Mouse (Mus musculus) neural tube, embryonic 12.5 days (tissue): ENCODE data around the gene Rbbp4. TPM values are rescaled to one million over a fixed set of nuclear protein-coding genes. Genes with fewer than 3 reads are reported as not detected.

Source experiments
- ATAC-seq: fragments of 200-750 bp; cut with Nextera tagmentation; 2 replicates; pipeline ENCODE4 v1.8.0; 2017; ENCODE audit warnings: low read depth, mild to moderate bottlenecking, moderate TSS enrichment, moderate library complexity; ENCODE audit not compliant: low FRiP score
- H3K27ac ChIP-seq: fragments of 300-500 bp; sonication (generic); 2 replicates; pipeline ENCODE4 v1.5.1; 2016
- H3K27me3 ChIP-seq: fragments of 300-500 bp; sonication (generic); replicated peaks from 2 replicates; pipeline ENCODE4 v1.6.1; 2016; ENCODE audit warnings: mild to moderate bottlenecking
- H3K36me3 ChIP-seq: fragments of 300-500 bp; sonication (generic); 2 replicates; pipeline ENCODE4 v1.6.1; 2016; ENCODE audit warnings: mild to moderate bottlenecking
- H3K4me1 ChIP-seq: fragments of 300-500 bp; sonication (generic); 2 replicates; pipeline ENCODE4 v1.6.1; 2016
- H3K4me2 ChIP-seq: fragments of 300-500 bp; sonication (generic); replicated peaks from 2 replicates; pipeline ENCODE4 v1.6.1; 2016; ENCODE audit warnings: mild to moderate bottlenecking
- H3K4me3 ChIP-seq: fragments of 300-500 bp; sonication (generic); 2 replicates; pipeline ENCODE4 v1.5.1; 2016
- H3K9ac ChIP-seq: fragments of 300-500 bp; sonication (generic); 2 replicates; pipeline ENCODE4 v1.6.1; 2016; ENCODE audit warnings: mild to moderate bottlenecking
- H3K9me3 ChIP-seq: fragments of 300-500 bp; sonication (generic); 2 replicates; pipeline ENCODE4 v1.6.1; 2016; ENCODE audit warnings: mild to moderate bottlenecking
- WGBS: fragments of 180-500 bp; shearing (Covaris S2); methylation state at CpG from one replicate; pipeline ENCODE4 v1.1.7; 2016; 5-methylcytosine and 5-hydroxymethylcytosine counted together
- polyA plus RNA-seq: library from polyadenylated mRNA; unstranded; fragments of >200 nt; fragmentation: Nextera tagmentation; extraction: Ambion mirVana; gene quantifications from 2 replicates; pipeline ENCODE4 v1.2.1, GENCODE M21; 2016

Gene Rbbp4
- 451 and 469 TPM in 2 replicates for polyA plus RNA-seq

DNA sequence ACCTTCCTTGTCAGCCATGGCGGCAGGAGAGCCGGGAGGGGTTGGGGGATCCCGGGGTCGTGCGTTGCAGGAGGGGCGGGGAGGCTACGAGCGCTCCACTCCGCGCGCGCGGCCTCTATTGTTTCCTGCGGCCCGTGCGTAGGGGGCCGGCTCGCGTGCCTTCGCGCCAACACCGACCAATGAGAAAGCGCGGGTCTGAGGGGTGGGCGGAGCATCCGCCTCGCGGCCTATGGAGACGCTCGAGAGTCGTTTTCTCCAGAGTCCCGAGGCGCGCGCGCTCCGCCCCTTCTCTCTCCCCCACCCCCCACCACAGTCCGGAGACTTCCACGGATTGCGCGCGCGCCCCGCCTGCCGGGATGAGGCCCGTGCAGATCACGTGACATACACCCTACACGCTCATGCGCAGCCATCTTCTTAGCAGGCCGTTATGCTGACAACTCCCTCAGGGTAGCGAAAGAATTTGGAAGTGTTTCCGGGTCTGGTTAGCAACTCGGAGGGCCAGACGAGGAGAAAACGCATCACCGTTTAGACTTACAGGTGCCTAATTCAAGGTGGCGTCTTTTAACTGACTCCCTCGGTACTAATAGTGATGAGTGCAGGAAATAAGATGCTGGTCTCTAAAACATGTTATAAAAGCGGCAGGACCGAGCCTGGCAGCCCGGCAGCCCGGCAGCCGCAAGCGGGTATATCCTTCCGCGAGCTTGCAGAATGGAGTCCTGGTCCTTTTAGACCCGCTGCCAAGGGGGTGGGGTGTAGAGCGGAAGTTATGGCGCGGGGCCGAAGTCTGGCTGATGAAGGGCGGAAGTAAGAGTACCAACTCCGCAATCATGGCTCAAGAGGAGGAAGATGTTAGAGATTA is at the start of gene Rbbp4, which contains the start of gene Zbtb8os:
Rbbp4 (minus strand) TSS at position 155 of the 859 bp plus-strand sequence.
Zbtb8os (plus strand) TSS at position 480 of the 859 bp plus-strand sequence.
- WGBS = under 1% methylated on average over 73 of the region's 73 CpGs

DNA sequence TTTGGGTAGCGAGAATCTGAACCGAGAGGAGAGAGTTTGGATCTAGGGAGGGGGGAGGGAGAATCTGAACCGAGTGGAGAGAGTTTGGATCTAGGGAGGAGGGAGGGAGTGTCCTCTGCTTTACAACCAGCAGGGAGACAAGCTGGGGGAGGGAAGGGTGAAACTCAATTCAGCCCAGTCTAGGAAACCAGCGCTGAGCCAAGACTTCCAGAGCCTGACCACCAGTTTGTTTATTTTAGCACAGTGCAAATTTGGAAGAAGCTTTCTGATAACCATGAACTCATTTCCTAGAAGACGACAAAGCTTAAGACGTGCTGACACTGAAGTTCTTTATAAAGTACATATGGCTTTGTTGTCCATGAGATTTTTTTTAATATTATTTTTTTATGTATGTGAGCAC is 49.3 kb upstream of the Rbbp4 start:
- Histone ChIP-seq H3K27me3 (0 out of 2 replicates have a peak, but pooled peaks cover 3% of the 10 kb centered on the region), H3K36me3 (no peaks in the 10 kb centered on the region), H3K27ac (no peak overlapping the region), H3K4me3 (no peak overlapping the region), H3K4me2 (no peak overlapping the region), H3K4me1 (no peaks in the 10 kb centered on the region), H3K9me3 (no peaks in the 10 kb centered on the region; the same call in 1 of the 2 replicates), H3K9ac (no peak overlapping the region)
- WGBS = 42% methylated on average over 6 of the region's 6 CpGs
- no peak for ATAC-seq

More for the DNA sequence above, at the start of gene Rbbp4, which contains the start of gene Zbtb8os:
- Histone ChIP-seq H3K9me3 (no peaks in the 10 kb centered on the region), H3K4me3 (peak within 1 kb of the TSS; percentile 96), H3K9ac (peak within 1 kb of the TSS; percentile 94), H3K27me3 (no peaks in the 10 kb centered on the region), H3K4me1 (peaks cover 35% of the 10 kb centered on the region), H3K36me3 (peaks cover 19% of the 10 kb centered on the region), H3K27ac (peak within 1 kb of the TSS; percentile 95), H3K4me2 (peak within 1 kb of the TSS; percentile 86)
- ATAC-seq = peak; percentile 99

DNA sequence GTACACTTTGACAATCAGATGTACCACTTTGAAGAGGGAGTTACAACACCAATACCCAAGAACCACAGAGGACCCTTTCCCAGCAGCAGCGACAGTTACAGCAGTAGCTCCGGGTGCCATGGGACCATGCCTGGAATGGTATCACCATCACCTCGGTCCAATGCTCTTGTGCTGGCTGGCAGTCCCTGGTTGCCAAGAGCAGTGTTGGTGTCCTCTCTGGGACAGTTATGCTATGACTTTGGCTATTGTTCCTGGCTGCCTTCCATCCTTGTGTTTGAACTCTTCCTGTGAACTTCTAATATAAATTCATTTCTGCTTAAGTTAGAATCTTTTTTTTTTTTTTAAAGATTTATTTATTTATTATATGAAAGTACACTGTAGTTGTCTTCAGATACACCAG is 48.4 kb upstream of the Rbbp4 start:
- H3K9me3 ChIP-seq = no peaks in the 10 kb centered on the region; the same call in 1 of the 2 replicates
- no peak overlapping the region for H3K4me2 ChIP-seq
- H3K36me3 ChIP-seq = no peaks in the 10 kb centered on the region
- no peak for ATAC-seq
- H3K27ac ChIP-seq = no peak overlapping the region
- no peak overlapping the region for H3K4me3 ChIP-seq
- peaks cover 10% of the 10 kb centered on the region; the same call in 1 of the 2 replicates for H3K27me3 ChIP-seq
- no peak overlapping the region for H3K9ac ChIP-seq
- no peaks in the 10 kb centered on the region for H3K4me1 ChIP-seq
- 91% methylated on average over 3 of the region's 3 CpGs for WGBS

DNA sequence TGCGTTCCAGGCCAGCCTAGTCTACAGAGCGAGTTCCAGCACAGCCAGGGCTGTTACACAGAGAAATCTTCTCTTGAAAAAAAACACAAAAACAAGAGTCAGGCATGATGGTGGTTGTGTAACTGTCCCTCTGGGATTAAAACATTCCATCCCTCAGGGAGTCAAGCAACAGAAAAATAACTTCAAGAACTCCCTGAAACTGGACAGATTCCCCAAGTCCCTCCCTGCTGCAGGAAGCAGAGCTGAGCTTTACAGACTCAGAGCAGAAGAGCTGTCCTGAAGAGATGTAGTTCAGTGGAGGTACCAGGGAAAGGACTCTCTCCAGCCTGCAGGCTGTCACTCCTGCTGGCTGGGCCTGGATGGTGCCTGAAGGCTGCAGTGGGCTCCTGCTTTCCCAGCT is 47.3 kb upstream of the Rbbp4 start:
- H3K4me3 ChIP-seq = no peak overlapping the region
- H3K4me1 ChIP-seq = no peaks in the 10 kb centered on the region
- H3K4me2 ChIP-seq = no peak overlapping the region
- no peaks in the 10 kb centered on the region for H3K36me3 ChIP-seq
- H3K27ac ChIP-seq = no peak overlapping the region
- no peak overlapping the region for H3K9ac ChIP-seq
- no peak for ATAC-seq
- H3K27me3 ChIP-seq = peaks cover 10% of the 10 kb centered on the region; the same call in 1 of the 2 replicates
- no peaks in the 10 kb centered on the region; the same call in 1 of the 2 replicates for H3K9me3 ChIP-seq
- WGBS = 96% methylated on average over 2 of the region's 2 CpGs

DNA sequence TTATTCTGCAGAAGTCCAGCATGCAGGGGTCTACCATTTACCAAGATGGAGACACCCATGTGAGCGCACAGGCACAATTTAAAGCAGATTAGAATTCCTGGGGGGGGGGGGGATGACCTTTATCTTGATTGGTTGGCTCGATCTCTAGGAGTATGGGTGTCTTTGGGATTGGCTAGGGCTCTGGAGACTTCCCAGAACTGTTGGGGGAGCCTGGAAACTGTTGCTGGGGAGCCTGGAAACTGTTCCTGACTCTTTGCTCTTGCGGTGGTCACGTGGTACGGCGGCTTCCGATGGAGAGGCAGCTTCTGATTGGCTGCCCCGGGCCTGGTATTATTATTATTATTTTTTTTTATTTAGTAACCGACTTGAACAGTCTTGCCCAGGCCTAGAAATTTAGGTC is 46.9 kb upstream of the Rbbp4 start:
- Histone ChIP-seq H3K9me3 (no peaks in the 10 kb centered on the region; the same call in 1 of the 2 replicates), H3K36me3 (no peaks in the 10 kb centered on the region), H3K4me3 (no peak overlapping the region), H3K27me3 (peaks cover 10% of the 10 kb centered on the region; the same call in 1 of the 2 replicates), H3K9ac (no peak overlapping the region), H3K27ac (no peak overlapping the region), H3K4me1 (no peaks in the 10 kb centered on the region), H3K4me2 (no peak overlapping the region)
- 88% methylated on average over 9 of the region's 9 CpGs for WGBS
- no peak for ATAC-seq

DNA sequence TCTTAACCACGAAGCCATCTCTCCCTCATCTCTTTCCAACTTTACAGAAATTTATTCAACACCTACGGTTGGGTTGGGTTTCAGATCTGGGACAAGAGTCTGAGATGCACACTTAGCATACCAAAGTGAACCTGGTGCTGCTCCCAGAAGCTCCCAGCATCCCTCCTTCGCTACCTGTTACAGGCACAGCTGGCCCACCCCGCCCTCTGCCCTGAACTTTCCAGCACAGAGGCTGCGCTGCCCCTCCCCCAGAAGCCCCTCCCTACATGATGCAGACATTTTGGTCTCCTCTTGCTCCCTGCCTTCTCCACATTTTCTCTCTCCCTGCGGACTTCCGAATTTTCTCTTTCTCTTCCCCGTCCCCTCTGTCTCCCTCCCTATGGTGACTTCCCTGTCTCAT is 46.0 kb upstream of the Rbbp4 start:
- ATAC-seq = no peak
- Histone ChIP-seq H3K36me3 (no peaks in the 10 kb centered on the region), H3K27ac (no peak overlapping the region), H3K4me2 (no peak overlapping the region), H3K4me3 (no peak overlapping the region), H3K9ac (no peak overlapping the region), H3K9me3 (no peaks in the 10 kb centered on the region; the same call in 1 of the 2 replicates), H3K27me3 (peaks cover 10% of the 10 kb centered on the region; the same call in 1 of the 2 replicates), H3K4me1 (0 out of 2 replicates have a peak, but pooled peaks cover 2% of the 10 kb centered on the region)
- 76% methylated on average over 8 of the region's 8 CpGs for WGBS

DNA sequence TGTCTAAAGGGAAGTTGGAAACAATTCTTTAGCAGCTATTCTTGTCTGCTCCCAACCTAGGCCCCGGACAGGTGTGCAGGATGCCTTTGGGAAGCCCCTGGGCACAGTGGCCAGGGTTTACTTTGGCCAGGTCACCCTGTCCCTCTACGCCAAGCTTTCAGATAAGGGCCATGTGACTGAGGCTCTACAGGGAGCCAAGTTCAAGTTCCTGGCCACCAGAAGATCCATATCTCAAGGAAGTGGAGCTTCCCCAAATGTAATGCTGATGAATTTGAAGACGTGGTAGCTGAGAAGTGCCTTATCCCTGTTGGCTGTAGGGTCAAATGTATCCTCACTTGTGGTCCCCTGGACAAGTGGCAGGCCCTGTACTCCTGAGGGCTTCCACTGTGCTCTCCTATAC is 44.6 kb upstream of the Rbbp4 start:
- ATAC-seq = no peak
- H3K9ac ChIP-seq = no peak overlapping the region

DNA sequence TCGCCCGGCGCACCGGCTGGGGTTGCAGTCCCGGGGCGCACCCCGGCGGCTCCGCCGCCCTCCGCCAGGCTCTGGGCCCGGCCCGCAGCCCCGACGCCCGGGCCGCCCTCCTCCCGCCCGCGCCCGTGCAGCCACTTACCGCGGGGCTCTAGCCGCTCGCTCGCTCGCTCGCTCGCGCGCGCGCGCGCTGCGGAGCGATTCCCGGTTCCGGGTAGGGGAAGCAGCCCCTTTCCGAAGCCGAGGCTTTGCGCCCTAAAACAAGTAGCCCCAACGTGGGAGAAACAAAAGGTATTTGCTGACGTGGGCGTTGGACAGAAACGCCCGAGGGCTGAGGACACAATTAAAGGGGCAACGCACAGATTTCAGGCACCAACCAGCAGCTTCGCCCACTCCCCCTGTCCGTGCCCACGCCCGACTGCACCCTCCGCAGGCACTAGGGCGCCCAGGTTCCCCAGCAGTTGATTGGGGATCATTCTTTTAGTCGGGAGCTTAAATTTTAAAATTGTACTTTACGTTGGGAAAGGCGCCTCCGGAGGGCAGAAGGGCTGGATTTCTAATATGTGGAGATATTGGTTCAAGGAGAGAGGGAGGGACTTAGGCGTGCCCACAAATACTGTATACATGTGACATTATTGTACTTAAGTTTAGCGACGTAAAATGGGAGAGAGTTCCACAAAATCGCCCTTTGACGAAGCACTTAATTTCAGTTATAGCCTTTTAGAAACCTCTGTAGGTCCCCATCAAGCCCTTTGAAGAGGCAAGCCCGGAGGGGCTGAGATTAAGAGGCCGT is 42.6 kb upstream of the Rbbp4 start, which contains the start of gene Zbtb8a:
Zbtb8a (minus strand) TSS at position 516 of the 790 bp plus-strand sequence.
- no peaks in the 10 kb centered on the region; the same call in 1 of the 2 replicates for H3K9me3 ChIP-seq
- H3K27me3 ChIP-seq = peaks cover 10% of the 10 kb centered on the region; the same call in 1 of the 2 replicates
- 0 out of 2 replicates have a peak, but pooled peaks cover 2% of the 10 kb centered on the region for H3K4me1 ChIP-seq
- H3K36me3 ChIP-seq = no peaks in the 10 kb centered on the region
- peak within 1 kb of the TSS; percentile 90 for H3K4me3 ChIP-seq
- H3K9ac ChIP-seq = peak within 1 kb of the TSS; percentile 87
- 2% methylated on average over 54 of the region's 65 CpGs for WGBS
- H3K27ac ChIP-seq = peak within 1 kb of the TSS; percentile 71
- peak; percentile 73 for ATAC-seq
- H3K4me2 ChIP-seq = peak within 1 kb of the TSS; percentile 67

More for the DNA sequence above, 44.6 kb upstream of the Rbbp4 start:
- Histone ChIP-seq H3K36me3 (no peaks in the 10 kb centered on the region), H3K4me3 (no peak overlapping the region), H3K27ac (no peak overlapping the region), H3K4me1 (0 out of 2 replicates have a peak, but pooled peaks cover 2% of the 10 kb centered on the region), H3K9me3 (no peaks in the 10 kb centered on the region; the same call in 1 of the 2 replicates), H3K4me2 (no peak overlapping the region), H3K27me3 (peaks cover 10% of the 10 kb centered on the region; the same call in 1 of the 2 replicates)
- WGBS = 82% methylated on average over 3 of the region's 3 CpGs

DNA sequence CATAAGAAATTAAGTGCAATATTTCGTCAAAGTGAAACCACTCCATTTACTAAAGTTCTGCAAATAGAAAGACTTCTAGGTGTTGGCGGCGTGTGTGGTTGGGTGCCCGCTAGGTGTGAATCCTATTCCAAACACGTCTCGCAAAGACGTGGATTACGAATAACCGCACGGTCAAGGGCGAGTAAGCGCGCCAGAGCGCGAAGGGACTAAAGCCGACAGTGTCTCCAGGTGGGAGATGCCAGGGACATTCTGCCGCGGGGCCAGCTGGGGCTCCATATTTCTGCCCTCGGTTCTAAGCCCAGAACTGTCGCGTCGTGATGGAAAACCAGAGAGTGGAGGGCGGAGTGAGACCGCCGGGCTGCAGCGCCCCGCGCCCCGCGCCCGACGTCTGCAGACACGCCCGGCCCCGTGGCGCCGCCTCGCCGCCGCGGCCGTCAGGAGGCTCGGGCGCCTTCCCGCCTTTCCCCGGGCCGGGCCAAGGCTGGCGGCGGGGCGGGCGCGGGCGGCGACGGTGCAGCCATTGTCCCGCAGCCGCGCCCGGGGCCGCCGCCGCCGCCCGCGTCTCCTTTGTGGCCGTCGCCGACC is 41.9 kb upstream of the Rbbp4 start:
- H3K9ac ChIP-seq = peak overlapping the region; percentile 87
- under 1% methylated on average over 65 of the region's 68 CpGs for WGBS
- peak overlapping the region; percentile 67 for H3K4me2 ChIP-seq
- peak overlapping the region; percentile 71 for H3K27ac ChIP-seq
- peak; percentile 50 for ATAC-seq
- H3K9me3 ChIP-seq = no peaks in the 10 kb centered on the region; the same call in 1 of the 2 replicates
- H3K4me1 ChIP-seq = 0 out of 2 replicates have a peak, but pooled peaks cover 2% of the 10 kb centered on the region
- peaks cover 10% of the 10 kb centered on the region; the same call in 1 of the 2 replicates for H3K27me3 ChIP-seq
- peak overlapping the region; percentile 90 for H3K4me3 ChIP-seq
- H3K36me3 ChIP-seq = no peaks in the 10 kb centered on the region

DNA sequence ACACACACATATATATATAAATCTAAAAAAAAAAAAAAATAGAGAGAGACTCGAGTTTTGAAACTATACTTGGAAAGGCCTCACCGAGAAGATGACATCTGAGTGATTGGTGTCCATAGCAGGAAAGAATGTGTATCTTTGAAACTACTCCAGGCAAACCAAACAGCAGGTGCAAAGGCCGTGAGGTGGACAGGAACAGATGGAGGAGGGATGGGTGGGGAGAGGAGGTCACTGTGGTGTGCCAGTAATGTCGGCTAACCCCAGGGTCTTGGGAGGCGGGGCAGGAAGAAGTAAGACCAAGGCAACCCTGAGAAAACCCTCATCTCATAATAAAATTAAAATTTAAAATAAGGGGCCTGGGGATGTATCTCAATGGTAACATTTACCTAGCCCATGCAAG is 40.7 kb upstream of the Rbbp4 start:
- no peak overlapping the region for H3K27ac ChIP-seq
- WGBS = 75% methylated on average over 5 of the region's 5 CpGs
- peak overlapping the region; percentile 67; the same call in 1 of the 2 replicates for H3K4me2 ChIP-seq
- no peak for ATAC-seq
- H3K9me3 ChIP-seq = no peaks in the 10 kb centered on the region
- no peak overlapping the region for H3K4me3 ChIP-seq
- 0 out of 2 replicates have a peak, but pooled peaks cover 2% of the 10 kb centered on the region for H3K4me1 ChIP-seq
- peaks cover 10% of the 10 kb centered on the region; the same call in 1 of the 2 replicates for H3K27me3 ChIP-seq
- H3K36me3 ChIP-seq = no peaks in the 10 kb centered on the region
- no peak overlapping the region for H3K9ac ChIP-seq

DNA sequence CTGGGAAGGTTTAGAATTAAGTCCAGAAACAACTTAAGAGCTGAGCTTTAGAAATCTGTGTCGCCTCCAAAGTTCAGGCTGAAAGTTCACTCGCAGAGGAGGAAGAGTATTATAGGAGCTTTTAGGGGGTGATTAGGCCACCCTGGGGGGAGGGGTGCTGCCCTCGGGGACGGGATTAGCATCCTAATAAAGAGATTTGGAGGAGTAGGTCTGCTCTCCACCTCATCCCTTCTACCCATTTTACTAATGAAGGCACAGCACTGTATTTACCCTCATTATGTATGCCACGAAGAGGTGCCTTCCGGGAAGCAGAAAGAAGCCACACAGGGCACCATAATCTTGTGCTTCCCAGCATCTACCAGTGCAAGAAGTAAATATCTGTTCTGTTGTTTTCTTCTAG is 39.8 kb upstream of the Rbbp4 start:
- peaks cover 10% of the 10 kb centered on the region; the same call in 1 of the 2 replicates for H3K27me3 ChIP-seq
- 17% methylated on average over 6 of the region's 6 CpGs for WGBS
- H3K9ac ChIP-seq = no peak overlapping the region
- no peaks in the 10 kb centered on the region for H3K9me3 ChIP-seq
- no peak overlapping the region for H3K27ac ChIP-seq
- no peak for ATAC-seq
- H3K36me3 ChIP-seq = no peaks in the 10 kb centered on the region
- H3K4me3 ChIP-seq = no peak overlapping the region
- no peak overlapping the region for H3K4me2 ChIP-seq
- 0 out of 2 replicates have a peak, but pooled peaks cover 2% of the 10 kb centered on the region for H3K4me1 ChIP-seq
